Mouse (Mus musculus) cerebellum, adult 2 months (tissue): ENCODE data around the gene Bicra. TPM values are rescaled to one million over a fixed set of nuclear protein-coding genes. Genes with fewer than 3 reads are reported as not detected.

Source experiments
- DNase-seq, 2 experiments: peaks; one replicate each; pipeline ENCODE4 v3.0.0; 2021
- H3K27ac ChIP-seq: fragments of 200-500 bp; 2 replicates; pipeline ENCODE4 v1.5.1; 2012; ENCODE audit warnings: low read length, control low read depth, inconsistent platforms; ENCODE audit not compliant: insufficient read depth
- H3K27me3 ChIP-seq: fragments of 200-500 bp; 2 replicates; pipeline ENCODE4 v1.6.1; 2012; ENCODE audit warnings: inconsistent platforms, mild to moderate bottlenecking, low read length, moderate library complexity; ENCODE audit not compliant: control insufficient read depth, insufficient read depth
- H3K4me1 ChIP-seq: fragments of 200-500 bp; 2 replicates; pipeline ENCODE4 v1.6.1; 2011; ENCODE audit warnings: low read length; ENCODE audit not compliant: control insufficient read depth, insufficient read depth
- H3K4me3 ChIP-seq: fragments of 200-500 bp; replicated peaks from 2 replicates; pipeline ENCODE3; 2011; ENCODE audit warnings: mild to moderate bottlenecking, low read depth, low read length, control low read depth; ENCODE audit not compliant: insufficient read depth
- CTCF ChIP-seq: fragments of 200-500 bp; IDR thresholded peaks from 2 replicates; pipeline ENCODE4 v1.5.1; 2011; ENCODE audit warnings: low read depth, mild to moderate bottlenecking, control low read depth, low read length, moderate library complexity, borderline replicate concordance; ENCODE audit not compliant: insufficient read depth
- POLR2A ChIP-seq: fragments of 200-500 bp; IDR thresholded peaks from 2 replicates; pipeline ENCODE4 v1.6.1; 2011; ENCODE audit warnings: low read length, control low read depth, borderline replicate concordance; ENCODE audit not compliant: insufficient read depth
- WGBS: fragments of 180-500 bp; shearing (Covaris S2); methylation state at CpG from one replicate; pipeline ENCODE4 v1.1.7; 2018; 5-methylcytosine and 5-hydroxymethylcytosine counted together
- polyA plus RNA-seq: library from polyadenylated mRNA; depleted of rRNA; stranded (reverse); fragments of >200 nt; gene quantifications from 2 replicates; pipeline ENCODE4 v1.2.3, GENCODE M21; 2012

Bicra gene
- polyA plus RNA-seq, 1 experiment = 12.3 TPM

- Histone ChIP-seq H3K27me3 (no peaks in the 10 kb centered on the region), H3K27ac (no peak overlapping the region), H3K4me1 (no peaks in the 10 kb centered on the region), H3K4me3 (no peak overlapping the region)
- TF ChIP-seq CTCF = no peak
- no peak for TF ChIP-seq POLR2A
- 65% methylated on average over 3 of the region's 3 CpGs for WGBS
- no peak for DNase-seq
These were observed 56.0 kb downstream of the Bicra start for GRCm38 (mm10) chr7:15991764-15992163.

GRCm38 (mm10) chr7:15987661-15988356 is 59.9 kb downstream of the Bicra start:
- H3K27ac ChIP-seq = no peak overlapping the region
- WGBS = 71% methylated on average over 16 of the region's 16 CpGs
- no peak overlapping the region for H3K4me3 ChIP-seq
- no peaks in the 10 kb centered on the region for H3K27me3 ChIP-seq
- no peaks in the 10 kb centered on the region for H3K4me1 ChIP-seq
- TF ChIP-seq CTCF (no peak), POLR2A (no peak)
- DNase-seq = no peak

GRCm38 (mm10) chr7:15982729-15983407 is 64.9 kb downstream of the Bicra start:
- peak in 1 of 2 experiments; percentile 59 for DNase-seq
- WGBS = 28% methylated on average over 4 of the region's 4 CpGs

GRCm38 (mm10) chr7:15981538-15981937 is 66.2 kb downstream of the Bicra start:
- Histone ChIP-seq H3K4me3 (no peak overlapping the region), H3K27me3 (no peaks in the 10 kb centered on the region), H3K4me1 (peaks cover 10% of the 10 kb centered on the region), H3K27ac (no peak overlapping the region)
- no peak for TF ChIP-seq POLR2A
- TF ChIP-seq CTCF = no peak
- WGBS = 58% methylated on average over 4 of the region's 4 CpGs
- no peak for DNase-seq

More at GRCm38 (mm10) chr7:15982729-15983407, 64.9 kb downstream of the Bicra start:
- peak; percentile 33; the same call in 1 of the 2 replicates for TF ChIP-seq CTCF
- TF ChIP-seq POLR2A = no peak
- H3K4me1 ChIP-seq = peaks cover 10% of the 10 kb centered on the region
- H3K27me3 ChIP-seq = no peaks in the 10 kb centered on the region
- no peak overlapping the region for H3K27ac ChIP-seq
- no peak overlapping the region for H3K4me3 ChIP-seq

GRCm38 (mm10) chr7:15980246-15980645 is 67.5 kb downstream of the Bicra start:
- peak in 1 of 2 experiments; percentile 46 for DNase-seq
- Histone ChIP-seq H3K4me1 (peaks cover 10% of the 10 kb centered on the region), H3K27me3 (no peaks in the 10 kb centered on the region), H3K27ac (no peak overlapping the region), H3K4me3 (no peak overlapping the region)
- TF ChIP-seq POLR2A = no peak
- no peak for TF ChIP-seq CTCF
- WGBS = 23% methylated on average over 8 of the region's 8 CpGs

GRCm38 (mm10) chr7:15975904-15976303 is 71.8 kb downstream of the Bicra start:
- no peak overlapping the region for H3K27ac ChIP-seq
- H3K4me1 ChIP-seq = peaks cover 10% of the 10 kb centered on the region
- DNase-seq = peak; percentile 65 to 67
- 74% methylated on average over 4 of the region's 4 CpGs for WGBS
- no peak overlapping the region for H3K4me3 ChIP-seq
- TF ChIP-seq POLR2A (no peak), CTCF (peak; percentile 91)
- H3K27me3 ChIP-seq = no peaks in the 10 kb centered on the region

GRCm38 (mm10) chr7:15975451-15975850 is 72.3 kb downstream of the Bicra start:
- no peak overlapping the region for H3K4me3 ChIP-seq
- H3K27ac ChIP-seq = no peak overlapping the region
- peaks cover 5% of the 10 kb centered on the region for H3K4me1 ChIP-seq
- TF ChIP-seq POLR2A (no peak), CTCF (no peak)
- no peak for DNase-seq
- WGBS = 93% methylated on average over 10 of the region's 10 CpGs
- no peaks in the 10 kb centered on the region for H3K27me3 ChIP-seq

- no peaks in the 10 kb centered on the region for H3K27me3 ChIP-seq
- no peak overlapping the region for H3K4me3 ChIP-seq
- 26% methylated on average over 5 of the region's 5 CpGs for WGBS
- TF ChIP-seq CTCF (peak; percentile 86), POLR2A (no peak)
- peak; percentile 59 to 73 for DNase-seq
- no peaks in the 10 kb centered on the region for H3K4me1 ChIP-seq
- no peak overlapping the region for H3K27ac ChIP-seq
These were observed 73.0 kb downstream of the Bicra start for GRCm38 (mm10) chr7:15974712-15975111.
